ENCODE assay signal across 16 mouse cellular contexts in the genomic region with DNA sequence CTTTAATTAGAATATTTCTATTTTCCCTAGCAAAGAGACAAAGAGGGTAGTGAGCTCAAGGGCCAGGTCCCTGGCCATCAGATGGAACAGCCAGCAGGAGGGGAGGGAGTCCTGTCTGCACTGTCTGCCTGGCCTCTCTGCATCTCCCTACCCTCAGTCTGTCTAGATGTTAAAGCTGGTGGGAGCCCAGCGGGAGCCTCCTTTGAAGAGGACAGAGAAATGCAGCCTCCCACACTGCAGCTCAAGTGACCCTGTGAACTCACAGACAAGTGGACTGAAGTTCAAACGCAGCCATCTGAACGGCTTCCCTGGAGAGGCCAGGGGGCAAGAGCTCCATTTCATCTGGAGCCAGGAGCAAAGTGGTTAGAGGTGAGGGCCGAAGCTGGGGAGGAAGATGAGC. TPM values are rescaled to one million over a fixed set of nuclear protein-coding genes. Genes with fewer than 3 reads are reported as not detected.
DNase-seq lines count a peak whose midpoint lies in the region; ATAC-seq and TF ChIP-seq lines count a peak whose summit lies in the region.
"Had no signal": no experiment of that assay in that cellular context is flagged by ENCODE, and none has a peak within 500 bp of the region (broad histone marks: within the 10 kb centered on the region; RNA-seq: fewer than 3 reads in every experiment).

No protein-coding gene starts in this region.

- 0 out of 2 replicates have a peak, but pooled peaks have one; percentile 12 for ATAC-seq in forebrain, embryonic 11.5 days (replicated peaks; ENCODE audit: low FRiP score)
- no peak for ATAC-seq in forebrain, embryonic 16.5 days
- 0 out of 2 replicates have a peak, but pooled peaks have one; percentile 57 for ATAC-seq in midbrain, embryonic 11.5 days (ENCODE audit: low FRiP score)
- ATAC-seq: inflammation-experienced regulatory T-cells, adult 6 months had no signal

- TF ChIP-seq CTCF in thymus, adult 2 months (IDR thresholded peaks at IDR 0.05; ENCODE audit: borderline replicate concordance, control insufficient read depth, extremely low read depth, insufficient read depth, low read length, poor library complexity) = no peak

- H3K9me3 ChIP-seq in forebrain, embryonic 11.5 days (ENCODE audit: control insufficient read depth, low read length) = peaks cover 3% of the 10 kb centered on the region; the same call in 1 of the 2 replicates
- peaks cover 3% of the 10 kb centered on the region; the same call in 1 of the 2 replicates for H3K9me3 ChIP-seq in forebrain, embryonic 16.5 days (ENCODE audit: control insufficient read depth, low read length)
- no peaks in the 10 kb centered on the region for H3K9me3 ChIP-seq in midbrain, embryonic 11.5 days (ENCODE audit: control insufficient read depth, low read length)
- H3K9me3 ChIP-seq: heart, embryonic 15.5 days had no signal

- H3K4me2 ChIP-seq in forebrain, embryonic 11.5 days (ENCODE audit: low read depth, low read length, severe bottlenecking) = no peak overlapping the region
- no peak overlapping the region for H3K4me2 ChIP-seq in forebrain, embryonic 16.5 days (ENCODE audit: low read length)
- H3K4me2 ChIP-seq in midbrain, embryonic 11.5 days = no peak overlapping the region
- H3K4me2 ChIP-seq: heart, embryonic 15.5 days had no signal

- peak overlapping the region; percentile 54; the same call in 1 of the 2 replicates for H3K27ac ChIP-seq in forebrain, embryonic 11.5 days (ENCODE audit: low read depth, low read length)
- no peak overlapping the region for H3K27ac ChIP-seq in forebrain, embryonic 16.5 days (ENCODE audit: low read length)
- H3K27ac ChIP-seq in midbrain, embryonic 11.5 days (ENCODE audit: low read depth, low read length) = peak overlapping the region; percentile 67
- H3K27ac ChIP-seq in thymus, adult 2 months (ENCODE audit: control insufficient read depth, insufficient read depth, low read length) = no peak overlapping the region
- H3K27ac ChIP-seq: heart, embryonic 15.5 days; liver, embryonic 14.5 days had no signal

- H3K4me1 ChIP-seq in forebrain, embryonic 11.5 days (replicated peaks; ENCODE audit: control insufficient read depth, insufficient read depth, low read length) = peaks cover 8% of the 10 kb centered on the region
- peaks cover 7% of the 10 kb centered on the region for H3K4me1 ChIP-seq in forebrain, embryonic 16.5 days (replicated peaks; ENCODE audit: control insufficient read depth, insufficient read depth, low read length)
- H3K4me1 ChIP-seq in midbrain, embryonic 11.5 days (ENCODE audit: control insufficient read depth, insufficient read depth, low read length) = peaks cover 20% of the 10 kb centered on the region
- no peaks in the 10 kb centered on the region for H3K4me1 ChIP-seq in thymus, adult 2 months (replicated peaks; ENCODE audit: control insufficient read depth, insufficient read depth, low read length)
- H3K4me1 ChIP-seq: heart, embryonic 15.5 days had no signal

- no peak for TF ChIP-seq POLR2A in thymus, adult 2 months (IDR thresholded peaks at IDR 0.05; ENCODE audit: control insufficient read depth, extremely low read depth, insufficient read depth, low read length, poor library complexity)

- H3K36me3 ChIP-seq in forebrain, embryonic 11.5 days (ENCODE audit: control insufficient read depth, insufficient read depth, low read length) = no peaks in the 10 kb centered on the region
- no peaks in the 10 kb centered on the region for H3K36me3 ChIP-seq in forebrain, embryonic 16.5 days (ENCODE audit: control insufficient read depth, insufficient read depth)
- no peaks in the 10 kb centered on the region for H3K36me3 ChIP-seq in midbrain, embryonic 11.5 days (ENCODE audit: control insufficient read depth, insufficient read depth, low read length)
- H3K36me3 ChIP-seq in thymus, adult 2 months (ENCODE audit: control insufficient read depth, insufficient read depth, low read length) = no peaks in the 10 kb centered on the region
- H3K36me3 ChIP-seq: heart, embryonic 15.5 days had no signal

- DNase-seq in forebrain, embryonic 11.5 days (ENCODE audit: low spot score) = peak; percentile 56
- peak; percentile 43 to 63 for DNase-seq in kidney, postnatal 4 days
- no peak for DNase-seq in kidney, adult 9 months
- peak; percentile 89 for DNase-seq in midbrain, embryonic 11.5 days (ENCODE audit: low spot score, missing footprints)
- peak; percentile 15 for DNase-seq in yolk sac, embryonic 10.5 days (ENCODE audit: low spot score)
- DNase-seq in cerebellum, postnatal 14 days = no peak
- no peak for DNase-seq in thymus, adult 2 months
- DNase-seq: adrenal gland, adult 8-10 months; cerebellum, postnatal 25 days; gastrocnemius, postnatal 36 days; lung, postnatal 4 days; right cerebral cortex, adult 18-20 months had no signal

- H3K4me3 ChIP-seq in forebrain, embryonic 11.5 days (ENCODE audit: low read depth, low read length) = no peak overlapping the region
- no peak overlapping the region for H3K4me3 ChIP-seq in forebrain, embryonic 16.5 days (replicated peaks; ENCODE audit: low read length)
- H3K4me3 ChIP-seq in midbrain, embryonic 11.5 days (ENCODE audit: low read depth, low read length) = no peak overlapping the region
- no peak overlapping the region for H3K4me3 ChIP-seq in thymus, adult 2 months (ENCODE audit: control insufficient read depth, insufficient read depth, low read length)
- H3K4me3 ChIP-seq: heart, embryonic 15.5 days had no signal

- whole genome bisulfite sequencing in forebrain, embryonic 11.5 days = 3% methylated on average over 4 of the region's 4 CpGs
- WGBS in forebrain, embryonic 16.5 days = 5% methylated on average over 4 of the region's 4 CpGs
- 4% methylated on average over 4 of the region's 4 CpGs for WGBS in midbrain, embryonic 11.5 days
- 26% methylated on average over 4 of the region's 4 CpGs for WGBS in thymus, adult 2 months

- no peaks in the 10 kb centered on the region for H3K27me3 ChIP-seq in forebrain, embryonic 11.5 days (ENCODE audit: control insufficient read depth, insufficient read depth, low read length)
- H3K27me3 ChIP-seq in forebrain, embryonic 16.5 days (replicated peaks; ENCODE audit: control insufficient read depth, insufficient read depth, low read length) = no peaks in the 10 kb centered on the region
- no peaks in the 10 kb centered on the region for H3K27me3 ChIP-seq in midbrain, embryonic 11.5 days (ENCODE audit: control insufficient read depth, insufficient read depth, low read length)
- H3K27me3 ChIP-seq in thymus, adult 2 months (ENCODE audit: control insufficient read depth, insufficient read depth, low read length) = no peaks in the 10 kb centered on the region
- H3K27me3 ChIP-seq: heart, embryonic 15.5 days had no signal

- no peak overlapping the region for H3K9ac ChIP-seq in forebrain, embryonic 11.5 days (ENCODE audit: low read length)
- H3K9ac ChIP-seq in forebrain, embryonic 16.5 days (replicated peaks; ENCODE audit: low read depth, low read length) = no peak overlapping the region
- 0 out of 2 replicates have a peak overlapping the region, but pooled peaks have one; percentile 25 for H3K9ac ChIP-seq in midbrain, embryonic 11.5 days (ENCODE audit: low read length)
- H3K9ac ChIP-seq: heart, embryonic 15.5 days; liver, embryonic 14.5 days had no signal

RNA-seq across cellular contexts. Expression of a gene that starts 36.8 kb away (rescaled TPM):
- 6.7 and 7.6 TPM in 2 replicates for polyA plus RNA-seq in forebrain, embryonic 11.5 days (2014; fragmentation: Nextera tagmentation; extraction: Ambion mirVana)
- polyA plus RNA-seq in forebrain, embryonic 16.5 days (2015; fragmentation: Nextera tagmentation; extraction: Ambion mirVana) = 6.6 and 11.3 TPM in 2 replicates
- 8.0 and 9.1 TPM in 2 replicates for polyA plus RNA-seq in midbrain, embryonic 11.5 days (2014; fragmentation: Nextera tagmentation; extraction: Ambion mirVana)
- 1.2 and 1.6 TPM in 2 replicates for polyA plus RNA-seq in thymus, adult 2 months (2012; rRNA removed)

Comparison
In these comparisons a context has a peak if more than half of its experiments do, and no peak if none do; other contexts are left out.
1. DNase-seq: peak in forebrain, embryonic 11.5 days (single experiment), kidney, postnatal 4 days (2 of 2), midbrain, embryonic 11.5 days (single experiment) and yolk sac, embryonic 10.5 days (single experiment); none in kidney, adult 9 months (single experiment), cerebellum, postnatal 14 days (0 of 2) and thymus, adult 2 months (single experiment).
2. H3K27ac ChIP-seq: peak in forebrain, embryonic 11.5 days (single experiment) and midbrain, embryonic 11.5 days (single experiment); none in forebrain, embryonic 16.5 days (single experiment) and thymus, adult 2 months (single experiment).